Mouse (Mus musculus): ENCODE results near the gene Zc3h13.

The Zc3h13 gene

DNA sequence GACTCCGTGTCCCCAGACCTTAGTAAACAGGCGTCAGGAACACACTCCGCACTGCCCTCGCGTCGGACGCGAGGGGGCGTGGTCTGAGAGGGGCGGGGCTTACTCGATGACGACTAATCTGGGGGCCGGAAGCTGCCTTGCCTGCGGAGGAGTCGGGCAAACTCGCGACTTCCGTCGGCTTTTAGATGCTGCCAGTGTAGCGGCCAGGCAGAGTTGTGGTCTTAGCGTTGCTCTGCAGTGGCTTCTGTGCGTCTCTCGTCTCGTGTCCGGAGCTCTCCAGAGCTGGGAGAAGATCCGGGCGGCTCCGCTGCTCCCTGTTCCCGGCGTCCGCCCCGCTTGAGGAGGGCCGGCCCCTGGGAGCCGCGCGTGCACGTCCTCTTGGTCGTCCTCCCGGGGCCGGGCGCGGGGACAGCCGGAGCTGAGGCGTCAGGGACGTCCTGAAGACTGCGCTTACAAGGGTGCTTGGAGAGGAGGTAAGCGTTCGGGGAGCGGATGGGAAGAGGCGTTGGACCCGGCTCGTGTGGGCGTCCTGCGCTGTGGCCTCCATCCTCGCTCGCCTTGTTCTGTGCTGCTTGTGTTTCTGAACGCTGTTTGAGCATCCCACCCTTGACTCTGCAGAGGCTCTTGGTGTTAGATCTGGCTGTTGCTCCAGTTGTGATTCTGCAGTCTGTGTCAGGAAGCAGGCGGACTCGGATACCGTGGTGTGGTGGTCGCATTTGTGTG, at the start of gene Zc3h13:
Zc3h13 (plus strand) TSS at position 181 of the 723 bp plus-strand sequence.
- in situ Hi-C loops (cut with MboI, MseI) = loop anchor here (10.0 kb wide), 1 partner anchor 720 kb away; no protein-coding TSS in a partner anchor

DNA sequence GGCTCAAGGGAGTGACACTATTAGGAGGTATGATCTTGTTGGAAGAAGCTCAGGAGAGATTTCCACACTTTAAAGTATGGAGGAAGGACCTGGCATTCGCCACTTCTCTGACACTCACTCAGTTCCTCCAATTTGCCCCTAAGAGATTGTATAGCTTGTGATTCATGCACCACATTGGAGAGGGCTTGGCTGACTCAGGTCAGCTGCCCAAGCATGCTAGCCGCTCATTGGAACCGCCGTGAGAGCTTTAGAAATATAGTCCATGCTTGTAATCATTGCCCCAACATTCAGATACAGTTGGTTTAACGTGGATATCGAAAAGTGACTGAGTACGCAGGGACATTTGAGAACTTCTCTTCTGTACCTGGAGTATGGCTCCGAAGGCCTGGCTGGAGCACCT, 48.6 kb upstream of the Zc3h13 start:
- in situ Hi-C loops (cut with MboI, MseI) = no loop called here

DNA sequence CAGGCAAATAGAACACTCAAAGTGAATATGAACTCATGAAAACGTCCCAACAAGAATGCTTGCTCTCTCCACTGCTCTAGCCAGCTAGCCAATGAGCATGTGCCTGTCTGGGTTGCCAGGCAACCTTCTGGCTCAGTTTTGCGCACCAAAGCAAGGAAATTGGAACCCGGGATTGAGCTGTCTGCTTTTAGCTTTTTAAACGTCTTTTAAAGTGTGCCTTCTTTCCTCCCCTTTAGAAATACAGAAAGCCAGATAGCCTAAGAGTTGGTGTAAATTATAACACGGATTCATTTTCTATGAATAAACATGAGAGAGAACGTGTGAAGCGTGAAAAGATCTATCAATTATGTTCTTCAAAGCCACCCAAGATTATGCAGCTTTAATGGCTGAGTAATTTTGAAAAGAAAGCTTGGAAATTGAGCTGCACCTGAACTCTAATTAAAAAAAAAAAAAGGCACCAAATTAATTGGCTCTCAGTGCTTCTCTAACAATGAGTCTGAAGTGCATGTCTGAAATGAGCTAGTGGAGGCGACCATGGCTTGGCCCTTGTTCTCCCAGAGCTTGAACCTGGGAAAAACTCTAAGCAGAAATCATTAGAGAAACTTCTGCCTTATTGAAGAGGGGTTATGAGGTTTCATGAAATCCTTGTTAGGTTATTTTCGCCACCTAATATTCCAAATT, 48.1 kb upstream of the Zc3h13 start:
- in situ Hi-C loops (cut with MboI, MseI) = no loop called here

DNA sequence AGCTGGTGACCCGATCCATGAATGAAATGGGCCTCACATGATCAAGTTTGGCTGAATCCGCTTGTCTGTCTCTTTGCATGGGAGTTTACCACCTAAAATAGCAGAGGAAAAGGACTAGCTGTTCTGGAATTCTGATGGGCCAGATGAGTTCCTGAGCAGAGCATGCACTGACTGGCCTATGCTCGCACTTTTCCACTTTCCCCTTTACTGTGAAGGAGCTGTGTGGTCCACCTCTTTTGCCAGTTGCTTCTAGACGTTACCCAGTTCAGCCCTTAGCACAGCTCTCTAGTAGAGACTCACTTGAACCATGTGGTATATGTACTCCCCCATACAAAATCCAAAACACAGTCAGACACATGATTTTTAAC, 47.6 kb upstream of the Zc3h13 start:
- in situ Hi-C loops (cut with MboI, MseI) = no loop called here

DNA sequence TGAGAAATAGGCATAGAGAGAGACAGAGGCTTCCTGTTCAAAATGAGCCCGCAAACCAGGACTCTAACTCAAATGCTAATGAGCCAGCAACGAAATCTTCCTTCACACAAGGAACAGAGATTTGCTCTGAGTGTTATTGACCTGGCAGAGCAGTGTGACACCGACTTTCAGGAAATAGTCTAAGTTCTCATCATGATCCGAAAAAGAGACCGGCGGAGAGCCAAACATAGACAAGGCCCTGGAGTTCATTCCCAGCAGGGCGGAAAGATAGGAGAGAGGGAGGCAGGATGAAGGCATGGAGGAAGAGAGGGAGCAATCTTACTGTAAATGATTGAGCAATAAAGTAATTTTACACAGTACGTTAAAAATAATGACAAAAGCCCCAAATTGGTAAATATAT, 47.1 kb upstream of the Zc3h13 start:
- in situ Hi-C loops (cut with MboI, MseI) = no loop called here

DNA sequence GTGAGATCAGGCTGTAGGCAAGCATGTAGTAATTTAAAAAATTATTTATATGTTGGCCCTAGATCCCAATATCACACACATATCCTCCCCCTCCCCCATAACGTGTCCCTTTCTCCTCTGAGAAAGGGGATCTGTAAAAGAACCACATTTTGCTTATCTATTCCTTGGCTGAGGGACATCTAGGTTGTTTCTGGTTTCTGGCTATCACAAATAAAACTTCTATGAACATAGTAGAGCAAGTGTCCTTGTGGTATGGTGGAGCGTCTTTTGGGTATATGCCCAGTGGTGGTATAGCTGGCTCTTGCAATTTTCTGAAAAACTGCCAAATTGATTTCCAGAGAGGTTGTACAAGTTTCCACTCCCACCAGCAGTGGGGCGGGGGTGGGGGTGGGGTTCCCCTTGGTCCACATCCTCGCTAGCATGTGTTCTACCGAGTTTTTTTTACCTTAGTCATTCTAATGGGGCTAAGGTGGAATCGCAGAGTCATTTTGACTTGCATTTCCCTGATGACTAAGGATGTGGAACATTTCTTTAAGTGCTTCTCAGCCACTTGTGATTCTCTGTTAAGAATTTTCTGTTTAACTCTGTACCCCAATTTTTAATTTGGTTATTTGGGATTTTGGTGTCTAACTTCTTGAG, 46.0 kb upstream of the Zc3h13 start:
- in situ Hi-C loops (cut with MboI, MseI) = no loop called here

DNA sequence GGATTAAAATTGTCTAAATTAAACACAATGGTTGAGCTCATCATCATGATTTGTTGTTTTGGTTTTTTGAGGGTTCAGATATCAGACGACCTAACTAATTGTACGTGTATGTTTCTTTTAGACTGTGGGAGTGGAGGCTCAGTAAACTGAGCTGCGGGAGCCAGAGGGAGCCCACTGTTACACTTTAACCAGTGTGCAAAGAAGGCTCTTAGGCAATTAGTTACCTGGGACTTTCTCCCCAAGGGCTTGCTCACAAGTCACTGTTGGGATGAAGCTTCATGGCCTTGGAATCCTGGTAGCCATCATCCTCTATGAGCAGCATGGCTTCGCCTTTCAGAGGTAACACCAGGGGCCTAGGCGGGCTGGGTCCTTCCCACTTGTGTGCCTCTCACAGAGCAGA, 42.1 kb upstream of the Zc3h13 start, which contains the start of gene Cpb2:
Cpb2 (plus strand) TSS at position 201 of the 400 bp plus-strand sequence.
- in situ Hi-C loops (cut with MboI, MseI) = no loop called here

DNA sequence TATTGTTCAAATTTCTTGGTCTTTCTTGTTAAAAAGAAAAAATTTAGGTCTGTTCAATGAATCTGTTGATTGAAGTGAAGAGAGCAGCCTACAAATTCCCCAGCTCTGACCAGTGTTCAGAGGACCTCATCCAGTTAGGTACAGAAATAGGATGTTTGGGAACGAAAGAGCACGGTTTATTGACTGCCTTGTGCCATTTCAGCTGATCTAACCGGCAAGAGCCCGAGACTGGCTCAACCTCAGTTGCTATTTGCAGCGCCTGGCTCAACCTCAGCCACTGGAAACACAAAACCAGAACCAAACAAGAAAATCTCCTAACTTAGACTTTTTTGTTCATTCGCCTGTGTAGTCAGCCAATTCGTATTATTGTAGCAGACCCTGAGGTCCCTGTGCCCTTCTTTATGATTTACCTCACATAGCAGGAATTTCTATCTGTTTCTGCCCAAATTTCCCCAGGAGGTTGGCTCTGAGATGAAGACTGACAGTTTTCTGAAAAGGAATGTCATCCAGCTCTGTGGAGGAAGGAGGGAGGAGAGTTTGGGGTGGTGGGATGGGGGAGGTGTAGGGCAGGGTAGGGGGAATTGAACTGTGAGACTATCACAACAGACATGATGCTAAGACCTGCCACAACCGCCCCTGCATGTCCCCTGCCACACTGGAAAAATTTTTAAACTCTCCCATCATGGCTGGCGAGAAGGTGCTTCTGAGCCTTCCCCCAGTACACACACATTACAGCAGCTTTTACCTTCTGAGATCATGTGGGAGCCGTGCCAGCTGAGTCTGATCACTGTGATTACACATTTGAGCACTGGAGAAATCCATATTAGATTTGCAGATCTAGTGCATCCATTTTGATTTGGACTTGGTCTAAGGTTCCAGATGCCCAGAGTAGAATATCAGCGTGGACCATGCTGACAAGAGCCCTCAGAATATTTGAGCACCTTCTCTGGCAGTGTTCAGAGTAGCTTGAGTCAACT, 37.9 kb upstream of the Zc3h13 start:
- in situ Hi-C loops (cut with MboI, MseI) = no loop called here

DNA sequence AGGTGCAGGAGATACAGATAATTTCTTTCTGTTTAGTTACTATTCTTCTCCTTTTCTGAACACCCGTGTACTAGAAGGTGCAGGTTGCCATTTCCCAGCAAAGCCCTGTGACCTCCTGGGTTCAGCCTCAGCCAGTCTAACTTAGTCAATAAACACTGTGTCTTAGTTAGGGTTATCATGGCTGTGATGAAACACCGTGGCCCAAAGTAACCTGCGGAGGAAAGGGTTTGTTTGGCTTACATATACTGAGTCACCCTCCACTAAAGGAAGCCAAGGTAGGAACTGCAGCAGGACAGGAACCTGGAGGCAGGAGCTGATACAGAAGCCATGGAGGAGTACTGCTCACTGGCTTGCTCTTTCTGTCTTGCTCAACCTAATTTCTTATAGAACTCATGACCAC, 33.7 kb upstream of the Zc3h13 start:
- in situ Hi-C loops (cut with MboI, MseI) = no loop called here

DNA sequence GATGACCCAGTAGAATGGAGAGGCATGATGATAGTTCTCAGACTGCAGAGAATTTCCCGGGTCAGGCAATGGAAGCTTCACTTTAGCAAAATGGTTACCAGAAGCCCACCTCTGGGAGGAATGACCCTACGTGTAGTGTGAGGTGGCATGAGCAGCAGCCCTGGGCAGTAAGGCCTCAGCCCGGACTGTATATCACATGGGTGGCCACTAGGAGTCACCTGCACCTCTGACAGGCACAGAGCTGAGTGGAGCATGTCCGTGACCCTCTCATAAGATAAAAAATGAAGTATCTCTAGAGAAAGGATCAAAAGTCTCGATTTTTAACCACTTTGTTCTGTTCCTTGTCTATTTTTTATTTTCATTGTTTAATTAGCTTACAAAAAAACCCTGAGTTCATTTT, 27.7 kb upstream of the Zc3h13 start:
- in situ Hi-C loops (cut with MboI, MseI) = no loop called here

DNA sequence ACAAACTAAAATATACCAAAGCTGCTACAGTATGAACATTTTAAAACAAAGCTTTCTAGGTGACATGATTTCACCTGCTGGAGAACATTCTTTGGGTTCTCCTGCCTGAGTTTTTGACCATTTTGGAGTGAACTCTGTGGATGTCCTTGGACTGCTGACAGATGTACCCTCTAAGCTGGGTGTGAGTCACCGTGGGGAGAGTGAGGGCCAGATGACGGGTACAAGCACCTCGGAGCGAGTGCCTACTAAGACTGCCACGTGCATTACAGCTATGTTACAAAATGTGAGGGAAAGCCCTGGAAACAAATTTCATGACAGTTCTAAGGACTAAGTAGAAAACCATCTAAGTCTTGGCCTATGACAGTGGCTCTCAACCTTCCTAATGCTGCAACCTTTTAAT, 14.6 kb upstream of the Zc3h13 start:
- in situ Hi-C loops (cut with MboI, MseI) = no loop called here

DNA sequence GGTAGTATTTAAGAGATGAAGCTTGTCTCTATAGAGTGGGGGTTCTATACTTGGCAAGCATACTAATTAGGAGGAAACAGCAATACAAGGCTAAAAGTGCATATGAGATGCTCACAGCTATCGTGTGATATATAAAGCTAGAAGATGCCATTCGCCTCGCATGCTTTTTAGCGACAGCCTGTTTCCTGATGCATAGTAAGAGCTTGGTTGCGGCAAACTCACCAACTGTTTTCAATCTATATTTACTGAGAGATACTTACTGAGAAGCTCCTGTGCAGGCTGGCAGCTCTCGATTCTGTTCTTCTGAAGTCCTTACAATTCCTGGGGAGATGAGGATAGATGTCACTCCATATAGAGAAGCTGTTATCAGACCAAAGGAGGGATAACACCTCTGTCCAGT, 4.5 kb upstream of the Zc3h13 start:
- in situ Hi-C loops (cut with MboI, MseI) = loop anchor here (10.0 kb wide), 1 partner anchor 725 kb away; no protein-coding TSS in a partner anchor

DNA sequence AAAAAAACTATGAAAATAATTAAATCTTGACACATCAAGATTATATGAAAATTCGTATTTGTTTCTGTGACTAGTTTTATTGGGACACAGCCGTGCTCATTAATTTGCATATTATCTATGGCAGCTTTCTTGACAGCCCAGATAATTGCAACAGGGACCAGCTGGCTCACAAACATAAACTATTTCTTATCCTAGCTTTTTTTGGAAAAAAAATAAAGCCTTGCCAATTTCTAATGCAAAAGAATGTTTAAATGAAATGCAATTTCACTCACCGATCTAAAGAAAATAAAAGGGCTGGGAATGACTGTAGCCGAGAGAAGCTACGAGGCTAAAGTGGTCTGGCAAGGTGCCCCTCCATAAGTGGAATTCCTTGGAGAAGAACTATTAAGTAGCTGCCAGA, 3.8 kb upstream of the Zc3h13 start:
- in situ Hi-C loops (cut with MboI, MseI) = loop anchor here (10.0 kb wide), 1 partner anchor 724 kb away; no protein-coding TSS in a partner anchor

DNA sequence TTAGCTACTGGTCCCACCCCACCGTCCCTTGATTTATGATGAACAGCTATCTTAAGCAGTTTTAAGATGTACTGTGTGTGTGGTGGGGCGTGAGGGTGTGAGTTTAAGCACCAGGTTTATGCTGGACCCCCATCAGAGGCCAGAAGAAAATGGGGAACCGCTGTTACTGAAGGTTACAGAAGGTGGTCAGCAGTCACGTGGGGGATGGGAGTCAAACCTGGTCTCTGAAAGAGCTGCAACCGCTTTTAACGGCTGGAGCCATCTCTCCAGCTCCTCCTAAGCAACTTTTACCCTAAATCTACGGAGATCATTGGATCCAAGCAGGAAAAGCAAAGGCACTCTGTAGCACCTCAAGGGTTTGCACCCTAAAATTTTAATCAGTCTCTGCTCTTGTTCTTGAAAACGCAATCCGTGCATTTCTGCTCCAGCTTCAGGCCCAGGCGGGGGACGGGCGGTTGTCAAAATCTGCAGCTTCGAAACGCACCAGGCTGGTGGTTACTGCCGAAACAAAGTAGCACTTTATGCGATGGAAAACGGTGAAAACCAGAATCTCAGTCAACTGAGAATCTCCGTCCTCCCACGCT, 472 bp upstream of the Zc3h13 start:
- in situ Hi-C loops (cut with MboI, MseI) = loop anchor here (10.0 kb wide), 1 partner anchor 721 kb away; no protein-coding TSS in a partner anchor

DNA sequence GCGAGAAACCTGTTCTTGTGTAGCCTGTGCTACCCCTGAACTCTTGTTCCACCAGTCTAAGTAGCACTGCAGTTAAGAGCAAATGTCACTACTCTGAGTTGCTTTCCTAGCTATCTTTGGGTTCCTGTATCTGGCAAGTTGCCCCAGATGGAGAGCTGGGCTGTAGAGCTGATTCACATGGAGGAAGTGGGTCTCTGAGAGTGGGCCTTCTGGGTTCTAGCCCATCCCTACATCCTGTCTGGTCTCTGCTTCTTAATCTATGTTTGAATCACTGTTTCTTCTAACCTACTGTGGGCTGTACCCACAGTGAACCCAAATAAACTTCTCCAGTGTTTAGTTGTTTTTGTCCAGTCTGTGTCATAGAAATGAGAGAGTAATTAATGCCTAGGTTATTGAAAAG, 16.9 kb downstream of the Zc3h13 start:
- in situ Hi-C loops (cut with MboI, MseI) = no loop called here

DNA sequence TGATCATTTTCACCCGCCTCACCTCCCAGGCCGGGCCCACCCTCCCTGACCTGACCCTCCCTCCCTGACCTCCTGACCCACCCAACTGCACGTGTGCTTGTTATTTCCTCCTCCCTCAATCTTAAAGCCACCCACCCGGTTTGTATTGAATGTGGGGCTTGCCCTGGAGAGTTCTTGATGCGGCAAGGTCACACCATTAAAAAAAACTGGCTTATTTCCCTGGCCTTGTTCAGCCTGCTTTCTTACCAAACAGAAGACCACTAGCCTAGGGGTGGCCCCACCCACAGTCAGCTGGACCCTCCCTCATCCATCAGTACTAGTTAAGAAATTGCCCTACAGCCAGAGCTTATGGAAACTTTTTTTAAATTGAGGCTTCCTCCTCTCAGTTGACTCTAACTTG, 19.6 kb downstream of the Zc3h13 start:
- in situ Hi-C loops (cut with MboI, MseI) = no loop called here

DNA sequence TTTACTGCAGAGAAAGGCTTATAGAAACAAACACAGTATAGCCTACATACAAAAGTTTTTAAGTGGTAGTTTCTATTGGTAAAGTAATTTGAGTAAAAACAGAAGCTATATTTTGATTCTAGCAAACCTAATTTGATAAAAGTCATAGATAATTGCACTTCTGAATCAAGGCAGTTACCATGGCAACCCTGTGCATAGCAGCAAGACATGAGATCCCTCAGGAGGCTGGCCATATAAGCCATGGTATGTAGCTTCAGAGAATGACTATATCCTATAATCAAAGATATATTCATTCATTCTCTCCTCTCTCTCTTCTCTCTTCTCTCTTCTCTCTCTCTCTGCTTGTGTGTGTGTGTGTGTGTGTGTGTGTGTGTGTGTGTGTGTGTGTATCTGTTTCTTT, 23.7 kb downstream of the Zc3h13 start:
- in situ Hi-C loops (cut with MboI, MseI) = no loop called here

DNA sequence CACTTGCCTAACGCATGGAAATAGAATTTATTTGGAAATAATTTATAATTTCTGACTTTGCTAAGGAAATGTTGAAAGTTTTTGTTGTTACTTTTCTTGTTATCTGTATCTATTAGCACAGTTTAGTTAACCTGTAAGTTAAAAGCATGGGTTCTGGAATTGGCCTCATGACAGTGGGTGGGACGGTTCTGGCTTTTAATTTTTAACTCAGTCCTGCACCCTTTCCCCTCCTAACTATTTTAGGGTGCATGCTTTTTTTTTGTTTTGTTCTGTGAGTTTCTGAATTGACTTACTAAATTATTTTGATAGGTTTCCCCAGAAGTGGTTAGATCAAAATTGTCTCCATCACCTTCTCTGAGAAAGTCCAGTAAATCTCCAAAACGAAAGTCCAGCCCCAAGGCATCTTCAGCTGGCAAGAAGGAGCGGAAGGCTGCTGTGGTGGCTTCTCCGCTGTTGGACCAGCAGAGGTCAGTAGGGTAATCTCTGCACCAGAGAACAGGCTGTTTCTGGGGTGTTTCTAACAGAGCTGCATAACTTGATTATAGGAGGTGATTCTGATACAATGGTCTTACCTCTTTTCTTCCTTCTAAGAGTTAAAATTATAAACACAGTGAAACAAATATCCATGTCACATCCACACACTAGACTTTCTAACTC, 25.3 kb downstream of the Zc3h13 start:
- in situ Hi-C loops (cut with MboI, MseI) = no loop called here

DNA sequence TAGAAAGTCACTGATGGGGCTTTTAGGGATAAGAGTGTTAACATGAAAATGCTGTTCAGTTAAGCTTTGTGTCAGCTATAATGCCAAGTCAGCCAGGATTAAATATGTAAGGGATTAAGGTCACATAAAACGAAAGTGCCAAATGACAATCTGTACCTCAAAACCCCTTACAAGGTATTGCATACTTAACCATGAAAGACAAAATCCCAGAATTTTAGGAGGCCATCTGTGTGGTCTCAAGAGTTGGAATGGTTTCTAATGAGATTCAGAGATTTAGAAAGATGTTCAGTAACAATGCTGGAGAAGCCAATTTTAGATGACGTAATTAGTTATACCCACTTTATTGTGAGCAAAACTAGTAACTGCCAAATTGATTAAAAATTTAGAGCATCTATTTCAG, 30.3 kb downstream of the Zc3h13 start:
- in situ Hi-C loops (cut with MboI, MseI) = no loop called here

DNA sequence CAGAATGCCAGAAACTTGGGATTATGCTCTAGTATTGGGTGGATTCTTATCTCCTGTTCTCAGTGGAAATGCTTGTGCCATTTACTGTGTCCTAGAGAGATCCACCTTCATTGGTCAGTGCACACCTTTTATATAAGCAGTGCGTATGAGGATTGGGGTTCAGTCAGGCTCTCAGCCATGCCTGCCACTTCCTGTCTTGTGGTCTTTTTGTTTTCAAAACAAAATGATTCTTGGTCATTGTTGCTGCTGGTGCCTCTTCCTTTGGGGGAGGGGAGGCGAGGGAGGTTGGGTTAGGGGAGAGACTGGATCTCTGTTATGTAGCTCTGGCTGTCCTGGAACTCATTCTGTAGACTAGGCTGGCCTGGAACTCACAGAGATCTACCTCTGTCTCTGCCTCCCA, 34.6 kb downstream of the Zc3h13 start:
- in situ Hi-C loops (cut with MboI, MseI) = no loop called here

DNA sequence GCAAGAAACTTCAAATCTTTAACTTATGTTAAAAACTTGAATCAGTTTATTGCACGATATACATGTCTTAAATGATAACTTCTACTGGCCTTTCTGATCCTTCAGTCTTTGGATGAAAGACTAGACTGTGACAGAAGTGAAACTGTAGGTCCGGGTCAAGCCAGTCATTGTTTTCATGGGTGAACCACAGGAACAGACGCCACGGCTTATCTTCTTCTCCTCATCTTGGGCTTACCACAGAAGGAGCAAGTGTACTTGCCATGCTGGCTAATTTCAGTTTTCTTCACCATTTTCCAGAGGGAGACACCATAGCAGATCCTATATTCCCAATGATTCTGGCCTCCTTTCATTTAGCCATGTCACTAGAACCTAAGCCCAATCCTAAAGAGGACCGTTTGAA, 36.1 kb downstream of the Zc3h13 start:
- in situ Hi-C loops (cut with MboI, MseI) = no loop called here

Measured in T-helper 2 cell (primary cell).